Mouse (Mus musculus): ENCODE data around the gene Reln.

GRCm38 (mm10) chr5:22164060-22164934 lies 180.2 kb downstream of the Reln start:
- no peak for TF ChIP-seq CTCF (IDR thresholded peaks at IDR 0.05; ENCODE audit: extremely low read depth, insufficient read depth, low read length)
- TF ChIP-seq POLR2A (IDR thresholded peaks at IDR 0.05; ENCODE audit: extremely low read depth, insufficient read depth, low read length) = no peak
